Mouse (Mus musculus) heart, embryonic 10.5 days (tissue): ENCODE measurements around the gene S100a10. TPM values are rescaled to one million over a fixed set of nuclear protein-coding genes. Genes with fewer than 3 reads are reported as not detected.
A peak's percentile ranks its signal among the peaks of the same experiment; 100 is the strongest.
"Not testable (repeated sequence)": the region's sequence is repeated elsewhere in the genome, so short reads cannot be mapped to it uniquely, and the experiment has no call there.

Source experiments
- DNase-seq: peaks from one replicate; pipeline ENCODE4 v3.0.0-alpha.2; 2017; ENCODE audit warnings: low spot score
- H3K27ac ChIP-seq: fragments of 300-500 bp; sonication (generic); 2 replicates; pipeline ENCODE4 v1.5.1; 2016; ENCODE audit warnings: mild to moderate bottlenecking
- H3K27me3 ChIP-seq: fragments of 300-500 bp; sonication (generic); 2 replicates; pipeline ENCODE4 v1.6.1; 2016; ENCODE audit warnings: mild to moderate bottlenecking; ENCODE audit not compliant: poor library complexity, insufficient read depth, severe bottlenecking
- H3K36me3 ChIP-seq: fragments of 300-500 bp; sonication (generic); 2 replicates; pipeline ENCODE4 v1.6.1; 2016; ENCODE audit warnings: mild to moderate bottlenecking, moderate library complexity
- H3K4me1 ChIP-seq: fragments of 300-500 bp; sonication (generic); 2 replicates; pipeline ENCODE4 v1.6.1; 2016; ENCODE audit warnings: mild to moderate bottlenecking
- H3K4me3 ChIP-seq: fragments of 300-500 bp; sonication (generic); 2 replicates; pipeline ENCODE4 v1.5.1; 2016; ENCODE audit warnings: mild to moderate bottlenecking, moderate library complexity
- H3K9me3 ChIP-seq: fragments of 300-500 bp; sonication (generic); 2 replicates; pipeline ENCODE4 v1.6.1; 2016; ENCODE audit warnings: mild to moderate bottlenecking, moderate library complexity
- WGBS: fragments of 180-500 bp; shearing (Covaris S2); methylation state at CpG from one replicate; pipeline ENCODE4 v1.1.7; 2016; 5-methylcytosine and 5-hydroxymethylcytosine counted together
- polyA plus RNA-seq: library from polyadenylated mRNA; unstranded; fragments of >200 nt; fragmentation: Nextera tagmentation; extraction: Ambion mirVana; gene quantifications from 2 replicates; pipeline ENCODE4 v1.2.1, GENCODE M21; 2016

The S100a10 gene
- polyA plus RNA-seq, 1 experiment from 2014 or later: 203 TPM

- no peaks in the 10 kb centered on the region for H3K27me3 ChIP-seq
- no peak overlapping the region for H3K27ac ChIP-seq
- H3K4me3 ChIP-seq: no peak overlapping the region
- no peaks in the 10 kb centered on the region for H3K4me1 ChIP-seq
- DNase-seq: no peak
- 87% methylated on average over 1 of the region's 1 CpGs for WGBS
- H3K9me3 ChIP-seq: no peaks in the 10 kb centered on the region
- H3K36me3 ChIP-seq: no peaks in the 10 kb centered on the region
Measured at GRCm38 (mm10) chr3:93596632-93597031, 41.8 kb downstream of the S100a10 start.

GRCm38 (mm10) chr3:93597221-93597913, 42.5 kb downstream of the S100a10 start:
- Histone ChIP-seq H3K27ac (no peak overlapping the region), H3K36me3 (no peaks in the 10 kb centered on the region), H3K4me3 (no peak overlapping the region), H3K9me3 (no peaks in the 10 kb centered on the region), H3K4me1 (no peaks in the 10 kb centered on the region), H3K27me3 (no peaks in the 10 kb centered on the region)
- WGBS: 53% methylated on average over 5 of the region's 5 CpGs
- DNase-seq: peak; percentile 82

GRCm38 (mm10) chr3:93597970-93598369, 43.1 kb downstream of the S100a10 start:
- no peak for DNase-seq
- no peaks in the 10 kb centered on the region for H3K4me1 ChIP-seq
- no peaks in the 10 kb centered on the region for H3K36me3 ChIP-seq
- H3K27ac ChIP-seq: no peak overlapping the region
- H3K4me3 ChIP-seq: no peak overlapping the region
- H3K27me3 ChIP-seq: no peaks in the 10 kb centered on the region
- WGBS: 90% methylated on average over 7 of the region's 7 CpGs
- H3K9me3 ChIP-seq: no peaks in the 10 kb centered on the region

- WGBS: 79% methylated on average over 2 of the region's 2 CpGs
- DNase-seq: no peak
- Histone ChIP-seq H3K9me3 (no peaks in the 10 kb centered on the region), H3K27ac (no peak overlapping the region), H3K36me3 (no peaks in the 10 kb centered on the region), H3K4me1 (no peaks in the 10 kb centered on the region), H3K4me3 (no peak overlapping the region), H3K27me3 (no peaks in the 10 kb centered on the region)
Measured at GRCm38 (mm10) chr3:93600206-93600605, 45.3 kb downstream of the S100a10 start.

- H3K9me3 ChIP-seq: no peaks in the 10 kb centered on the region
- H3K27me3 ChIP-seq: no peaks in the 10 kb centered on the region
- no peak overlapping the region for H3K4me3 ChIP-seq
- WGBS: 78% methylated on average over 1 of the region's 1 CpGs
- no peak overlapping the region for H3K27ac ChIP-seq
- no peaks in the 10 kb centered on the region for H3K4me1 ChIP-seq
- no peak for DNase-seq
- no peaks in the 10 kb centered on the region for H3K36me3 ChIP-seq
Measured at GRCm38 (mm10) chr3:93601903-93602302, 47.0 kb downstream of the S100a10 start.

- H3K36me3 ChIP-seq, H3K9me3 ChIP-seq, DNase-seq, H3K27me3 ChIP-seq, H3K4me3 ChIP-seq, H3K4me1 ChIP-seq, H3K27ac ChIP-seq: not testable (repeated sequence)
Measured at GRCm38 (mm10) chr3:93608970-93609369, 54.1 kb downstream of the S100a10 start.

Other genes with a start within 250 kb of the S100a10 start
- gene Hrnr, start 235.3 kb upstream of the S100a10 start, polyA plus RNA-seq: not detected in 2 replicates
- gene Rptn, start 161.4 kb upstream of the S100a10 start, polyA plus RNA-seq: not detected in 2 replicates
- 0.20 and 0.38 TPM in 2 replicates for gene Tchh, start 112.8 kb upstream of the S100a10 start, polyA plus RNA-seq
- gene Tchhl1, start 86.3 kb upstream of the S100a10 start, polyA plus RNA-seq: not detected in 2 replicates
- gene S100a11, start 34.6 kb upstream of the S100a10 start, polyA plus RNA-seq: 430 and 549 TPM in 2 replicates
- not detected in 2 replicates for gene Tdpoz2, start 97.6 kb downstream of the S100a10 start, polyA plus RNA-seq
- gene Tdpoz1, start 121.2 kb downstream of the S100a10 start, polyA plus RNA-seq: not detected in 2 replicates
- gene Gm37596, start 138.0 kb downstream of the S100a10 start, polyA plus RNA-seq: not detected in 2 replicates
- gene Gm5773, start 217.9 kb downstream of the S100a10 start, polyA plus RNA-seq: not detected in 2 replicates
- not detected in 2 replicates for gene Tdpoz4, start 241.3 kb downstream of the S100a10 start, polyA plus RNA-seq